Mouse (Mus musculus): ENCODE measurements around the gene Gm1043. TPM values are rescaled to one million over a fixed set of nuclear protein-coding genes. Genes with fewer than 3 reads are reported as not detected.

The Gm1043 gene
- total RNA-seq (2015): not detected in 2 replicates
- 0.20 TPM in 1 of 2 replicates, not detected in the other for total RNA-seq (2017)

GRCm38 (mm10) chr5:37085241-37085640 lies at the start of gene Gm1043:
Gene Gm1043 (plus strand): TSS chr5:37085370.
- ATAC-seq (ENCODE audit: poor library complexity, severe bottlenecking): no peak

- ATAC-seq (ENCODE audit: poor library complexity, severe bottlenecking): no peak
Measured at GRCm38 (mm10) chr5:37035896-37036295, 49.3 kb upstream of the Gm1043 start.

- ATAC-seq (ENCODE audit: poor library complexity, severe bottlenecking): peak; percentile 33
Measured at GRCm38 (mm10) chr5:37036884-37037283, 48.3 kb upstream of the Gm1043 start.

- ATAC-seq (ENCODE audit: poor library complexity, severe bottlenecking): no peak
Measured at GRCm38 (mm10) chr5:37039908-37040307, 45.3 kb upstream of the Gm1043 start.

- peak; percentile 36 for ATAC-seq (ENCODE audit: poor library complexity, severe bottlenecking)
Measured at GRCm38 (mm10) chr5:37040711-37041110, 44.5 kb upstream of the Gm1043 start.

- no peak for ATAC-seq (ENCODE audit: poor library complexity, severe bottlenecking)
Measured at GRCm38 (mm10) chr5:37041651-37042050, 43.5 kb upstream of the Gm1043 start.

GRCm38 (mm10) chr5:37042934-37043333 lies 42.2 kb upstream of the Gm1043 start:
- ATAC-seq (ENCODE audit: poor library complexity, severe bottlenecking): no peak

- peak; percentile 49 for ATAC-seq (ENCODE audit: poor library complexity, severe bottlenecking)
Measured at GRCm38 (mm10) chr5:37044793-37045192, 40.4 kb upstream of the Gm1043 start.

- ATAC-seq (ENCODE audit: poor library complexity, severe bottlenecking): no peak
Measured at GRCm38 (mm10) chr5:37045582-37045981, 39.6 kb upstream of the Gm1043 start.

- ATAC-seq (ENCODE audit: poor library complexity, severe bottlenecking): no peak
Measured at GRCm38 (mm10) chr5:37046791-37047190, 38.4 kb upstream of the Gm1043 start.

GRCm38 (mm10) chr5:37047206-37047915 lies 37.8 kb upstream of the Gm1043 start:
- ATAC-seq (ENCODE audit: poor library complexity, severe bottlenecking): no peak

- ATAC-seq (ENCODE audit: poor library complexity, severe bottlenecking): no peak
Measured at GRCm38 (mm10) chr5:37047992-37048391, 37.2 kb upstream of the Gm1043 start.

- ATAC-seq (ENCODE audit: poor library complexity, severe bottlenecking): no peak
Measured at GRCm38 (mm10) chr5:37049111-37049510, 36.1 kb upstream of the Gm1043 start.

- ATAC-seq (ENCODE audit: poor library complexity, severe bottlenecking): peak; percentile 49
Measured at GRCm38 (mm10) chr5:37050521-37051373, 34.4 kb upstream of the Gm1043 start.

- ATAC-seq (ENCODE audit: poor library complexity, severe bottlenecking): peak; percentile 20
Measured at GRCm38 (mm10) chr5:37051374-37052100, 33.6 kb upstream of the Gm1043 start.

- no peak for ATAC-seq (ENCODE audit: poor library complexity, severe bottlenecking)
Measured at GRCm38 (mm10) chr5:37052846-37053245, 32.3 kb upstream of the Gm1043 start.

- no peak for ATAC-seq (ENCODE audit: poor library complexity, severe bottlenecking)
Measured at GRCm38 (mm10) chr5:37055789-37056188, 29.4 kb upstream of the Gm1043 start.

GRCm38 (mm10) chr5:37056471-37056870 lies 28.7 kb upstream of the Gm1043 start:
- no peak for ATAC-seq (ENCODE audit: poor library complexity, severe bottlenecking)

- ATAC-seq (ENCODE audit: poor library complexity, severe bottlenecking): no peak
Measured at GRCm38 (mm10) chr5:37061612-37062011, 23.6 kb upstream of the Gm1043 start.

- no peak for ATAC-seq (ENCODE audit: poor library complexity, severe bottlenecking)
Measured at GRCm38 (mm10) chr5:37064454-37065449, 20.4 kb upstream of the Gm1043 start.
